Mouse (Mus musculus) kidney, postnatal 0 days (tissue): ENCODE measurements around the gene Rhov. TPM values are rescaled to one million over a fixed set of nuclear protein-coding genes. Genes with fewer than 3 reads are reported as not detected.

Experiments
- ATAC-seq: fragments of 200-750 bp; cut with Nextera tagmentation; replicated peaks from 2 replicates; pipeline ENCODE4 v1.8.0; 2017; ENCODE audit warnings: low read depth, moderate number of reproducible peaks, moderate TSS enrichment, moderate library complexity; ENCODE audit not compliant: low FRiP score
- DNase-seq: peaks from one replicate; pipeline ENCODE4 v3.0.0-alpha.2; 2016; ENCODE audit warnings: low spot score
- H3K27ac ChIP-seq: fragments of 300-500 bp; sonication (generic); 2 replicates; pipeline ENCODE4 v1.5.1; 2014; ENCODE audit warnings: mild to moderate bottlenecking
- H3K27me3 ChIP-seq: fragments of 300-500 bp; sonication (generic); 2 replicates; pipeline ENCODE4 v1.6.1; 2014; ENCODE audit warnings: low read length, mixed read lengths; ENCODE audit not compliant: insufficient read depth
- H3K36me3 ChIP-seq: fragments of 300-500 bp; sonication (generic); 2 replicates; pipeline ENCODE4 v1.6.1; 2014; ENCODE audit warnings: low read length, mixed read lengths; ENCODE audit not compliant: insufficient read depth
- H3K4me1 ChIP-seq: fragments of 300-500 bp; sonication (generic); replicated peaks from 2 replicates; pipeline ENCODE4 v1.6.1; 2014; ENCODE audit warnings: antibody characterized with exemption, low read length, mixed read lengths; ENCODE audit not compliant: insufficient read depth
- H3K4me2 ChIP-seq: fragments of 300-500 bp; sonication (generic); 2 replicates; pipeline ENCODE4 v1.6.1; 2014; ENCODE audit warnings: mild to moderate bottlenecking, low read length, moderate library complexity, mixed read lengths
- H3K4me3 ChIP-seq: fragments of 300-500 bp; sonication (generic); replicated peaks from 2 replicates; pipeline ENCODE4 v1.5.1; 2014; ENCODE audit warnings: low read depth, low read length
- H3K9ac ChIP-seq: fragments of 300-500 bp; sonication (generic); 2 replicates; pipeline ENCODE4 v1.6.1; 2014; ENCODE audit warnings: low read depth, low read length
- H3K9me3 ChIP-seq: fragments of 300-500 bp; sonication (generic); replicated peaks from 2 replicates; pipeline ENCODE4 v1.6.1; 2016; ENCODE audit warnings: low read length, inconsistent platforms, mixed read lengths
- CTCF ChIP-seq: IDR thresholded peaks from 2 replicates; pipeline ENCODE4 v1.5.1; 2016; ENCODE audit warnings: antibody characterized with exemption, low read depth, mild to moderate bottlenecking, moderate library complexity
- WGBS: fragments of 180-500 bp; shearing (Covaris S2); extraction: QIAGEN DNeasy Blood & Tissue Kit; methylation state at CpG from one replicate; pipeline ENCODE4 v1.1.7; 2014; 5-methylcytosine and 5-hydroxymethylcytosine counted together
- polyA plus RNA-seq: library from polyadenylated mRNA; unstranded; fragments of >200 nt; fragmentation: Nextera tagmentation; extraction: Ambion mirVana; gene quantifications from 2 replicates; pipeline ENCODE4 v1.2.1, GENCODE M21; 2015

Gene Rhov
- polyA plus RNA-seq, 1 experiment from 2014 or later: 3.5 TPM

GRCm38 (mm10) chr2:119237871-119238220 is 33.2 kb downstream of the Rhov start:
- 2% methylated on average over 31 of the region's 31 CpGs for whole genome bisulfite sequencing
- Histone ChIP-seq H3K4me1 (peaks cover 6% of the 10 kb centered on the region; the same call in 1 of the 2 replicates), H3K9me3 (no peaks in the 10 kb centered on the region), H3K4me3 (peak overlapping the region; percentile 57), H3K9ac (peak overlapping the region; percentile 74), H3K27ac (peak overlapping the region; percentile 87), H3K27me3 (peaks cover 18% of the 10 kb centered on the region), H3K36me3 (no peaks in the 10 kb centered on the region), H3K4me2 (peak overlapping the region; percentile 83)
- TF ChIP-seq CTCF: no peak
- ATAC-seq (no peak), DNase-seq (peak; percentile 9)

GRCm38 (mm10) chr2:119237210-119237870 is 33.7 kb downstream of the Rhov start, which contains the start of gene Spint1:
Gene Spint1 (plus strand): TSS chr2:119237362.
- H3K4me3 ChIP-seq: peak within 1 kb of the TSS; percentile 57
- peak within 1 kb of the TSS; percentile 83 for H3K4me2 ChIP-seq
- H3K4me1 ChIP-seq: peaks cover 6% of the 10 kb centered on the region; the same call in 1 of the 2 replicates
- DNase-seq (peak; percentile 16), ATAC-seq (peak; percentile 68)
- peak within 1 kb of the TSS; percentile 87 for H3K27ac ChIP-seq
- TF ChIP-seq CTCF: no peak
- no peaks in the 10 kb centered on the region for H3K36me3 ChIP-seq
- WGBS: under 1% methylated on average over 64 of the region's 73 CpGs
- H3K9ac ChIP-seq: peak within 1 kb of the TSS; percentile 74
- H3K9me3 ChIP-seq: no peaks in the 10 kb centered on the region
- H3K27me3 ChIP-seq: peaks cover 18% of the 10 kb centered on the region

GRCm38 (mm10) chr2:119236682-119237209 is 34.3 kb downstream of the Rhov start:
- Histone ChIP-seq H3K4me1 (peaks cover 6% of the 10 kb centered on the region; the same call in 1 of the 2 replicates), H3K4me3 (peak overlapping the region; percentile 57), H3K27me3 (peaks cover 18% of the 10 kb centered on the region), H3K4me2 (peak overlapping the region; percentile 83), H3K9me3 (no peaks in the 10 kb centered on the region), H3K27ac (peak overlapping the region; percentile 87), H3K9ac (peak overlapping the region; percentile 74), H3K36me3 (no peaks in the 10 kb centered on the region)
- TF ChIP-seq CTCF: no peak
- WGBS: 8% methylated on average over 25 of the region's 25 CpGs
- DNase-seq: no peak
- ATAC-seq: peak; percentile 51

- no peaks in the 10 kb centered on the region for H3K36me3 ChIP-seq
- H3K27me3 ChIP-seq: no peaks in the 10 kb centered on the region
- H3K4me2 ChIP-seq: no peak within 1 kb of the TSS
- no peak within 1 kb of the TSS for H3K9ac ChIP-seq
- no peaks in the 10 kb centered on the region for H3K4me1 ChIP-seq
- TF ChIP-seq CTCF: no peak
- ATAC-seq (no peak), DNase-seq (no peak)
- WGBS: 54% methylated on average over 6 of the region's 6 CpGs
- H3K27ac ChIP-seq: no peak within 1 kb of the TSS
- H3K9me3 ChIP-seq: no peaks in the 10 kb centered on the region
- no peak within 1 kb of the TSS for H3K4me3 ChIP-seq
These were observed 41.0 kb downstream of the Rhov start, which contains the start of gene Ppp1r14d for GRCm38 (mm10) chr2:119229775-119230704. Gene Ppp1r14d (minus strand): TSS chr2:119229906.

Other genes starting within 250 kb of the Rhov start
- 29.9 and 30.1 TPM in 2 replicates for gene Ccdc32, start 241.9 kb downstream of the Rhov start, polyA plus RNA-seq
- 2.8 and 3.1 TPM in 2 replicates for gene Rpusd2, start 236.5 kb downstream of the Rhov start, polyA plus RNA-seq
- gene Knl1, start 224.2 kb downstream of the Rhov start, polyA plus RNA-seq: 25.6 and 26.0 TPM in 2 replicates
- 17.0 and 22.4 TPM in 2 replicates for gene Rad51, start 158.5 kb downstream of the Rhov start, polyA plus RNA-seq
- 35.0 and 36.2 TPM in 2 replicates for gene Rmdn3, start 114.2 kb downstream of the Rhov start, polyA plus RNA-seq
- 33.9 and 35.0 TPM in 2 replicates for gene Gchfr, start 103.5 kb downstream of the Rhov start, polyA plus RNA-seq
- gene Gm14137, start 96.8 kb downstream of the Rhov start, polyA plus RNA-seq: 0.27 and 0.33 TPM in 2 replicates
- 41.9 and 44.0 TPM in 2 replicates for gene Zfyve19, start 62.7 kb downstream of the Rhov start, polyA plus RNA-seq
- 15.1 and 16.8 TPM in 2 replicates for gene Dnajc17, start 62.5 kb downstream of the Rhov start, polyA plus RNA-seq
- gene Ppp1r14d, start 41.4 kb downstream of the Rhov start, polyA plus RNA-seq: 1.0 and 1.5 TPM in 2 replicates
- 62.3 and 62.7 TPM in 2 replicates for gene Spint1, start 33.9 kb downstream of the Rhov start, polyA plus RNA-seq
- 13.4 and 15.0 TPM in 2 replicates for gene Vps18, start 17.5 kb upstream of the Rhov start, polyA plus RNA-seq
- gene Dll4, start 54.5 kb upstream of the Rhov start, polyA plus RNA-seq: 7.9 and 8.4 TPM in 2 replicates
- gene Chac1, start 80.0 kb upstream of the Rhov start, polyA plus RNA-seq: 0.64 and 0.83 TPM in 2 replicates
- gene Ino80, start 206.4 kb upstream of the Rhov start, polyA plus RNA-seq: 3.5 TPM in 2 replicates